Mouse (Mus musculus): Measurements from ENCODE around the gene Hoga1. TPM values are rescaled to one million over a fixed set of nuclear protein-coding genes. Genes with fewer than 3 reads are reported as not detected.

Hoga1 gene
- not detected for total RNA-seq (2023)

DNA sequence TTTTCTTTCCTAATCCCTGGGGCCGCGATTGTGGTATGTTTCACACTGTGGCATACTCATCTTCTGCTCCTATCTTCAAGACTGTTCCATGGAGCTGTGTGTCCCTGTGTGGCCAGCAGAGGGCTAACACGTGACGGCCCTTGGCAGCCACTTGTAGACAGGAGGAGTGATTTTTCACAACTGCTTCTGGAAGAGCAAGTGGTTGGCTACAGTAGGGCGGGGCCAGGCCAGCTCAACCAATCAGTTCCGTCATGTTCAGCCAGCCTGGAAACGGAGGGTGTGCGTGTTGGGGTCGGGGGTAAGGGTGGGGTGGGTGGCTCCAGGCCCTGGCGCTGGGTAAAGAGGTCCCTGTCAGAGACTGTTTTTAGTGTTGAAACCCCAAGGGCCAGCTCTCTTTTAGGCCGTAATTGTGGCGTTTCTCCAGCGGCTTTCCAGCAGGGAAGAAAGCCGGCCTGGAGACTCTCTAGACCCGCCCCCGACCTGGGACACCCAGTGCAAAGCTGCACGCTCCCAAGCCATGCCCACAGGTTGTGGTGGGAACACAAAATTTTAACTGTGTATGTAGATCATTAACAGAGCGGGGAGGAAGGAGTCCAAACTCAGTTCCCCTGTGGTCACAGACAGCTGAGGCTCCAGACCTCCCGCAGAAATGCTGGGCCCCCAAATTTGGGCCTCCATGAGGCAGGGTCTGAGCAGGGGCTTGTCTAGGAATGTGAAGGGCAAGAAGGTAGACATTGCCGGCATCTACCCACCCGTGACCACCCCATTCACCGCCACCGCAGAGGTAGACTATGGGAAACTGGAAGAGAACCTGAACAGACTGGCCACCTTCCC, at the start of gene Hoga1:
Gene Hoga1 (plus strand): TSS at position 342 of the 834 bp plus-strand sequence.

DNA sequence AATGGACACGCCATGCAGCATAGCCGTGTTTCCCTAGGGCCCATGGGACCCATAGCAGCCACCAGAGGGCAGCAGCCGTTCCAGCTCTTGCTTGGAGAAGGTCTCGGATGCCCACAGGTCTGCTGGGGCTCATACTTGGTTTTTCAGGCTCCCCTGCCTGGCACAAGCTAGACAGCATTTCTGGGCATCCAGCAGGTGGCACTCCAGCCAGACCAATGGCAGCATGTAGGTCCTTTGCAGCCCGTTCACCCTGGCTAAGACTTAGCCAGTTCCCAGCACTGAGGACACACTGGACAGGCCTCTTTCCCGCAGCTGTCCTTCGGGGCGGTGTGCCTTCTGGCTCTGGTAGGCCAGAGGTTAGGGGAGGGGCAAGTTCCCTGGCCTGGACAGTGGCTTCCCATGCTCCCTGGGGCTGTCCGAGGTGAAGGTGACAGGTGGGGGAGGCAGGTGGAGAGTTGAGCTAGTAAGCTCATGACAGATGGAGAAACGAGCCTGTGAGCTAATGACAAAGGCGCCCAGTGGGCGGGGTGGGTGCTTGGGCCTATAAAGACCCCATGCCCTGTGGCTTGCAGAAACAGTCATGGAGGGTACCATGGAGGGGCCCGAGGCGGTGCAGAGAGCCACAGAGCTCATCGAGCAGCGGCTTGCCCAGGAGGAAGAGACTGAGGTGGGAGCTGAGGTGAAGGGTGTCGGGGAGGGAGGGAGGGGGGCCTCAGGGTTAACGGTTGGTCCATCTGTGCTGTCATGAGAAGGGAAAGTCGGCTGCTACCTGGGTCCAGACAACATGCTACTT, 9.8 kb upstream of the Hoga1 start, which contains the start of gene Ankrd2:
Gene Ankrd2 (plus strand): TSS at position 545 of the 793 bp plus-strand sequence.

DNA sequence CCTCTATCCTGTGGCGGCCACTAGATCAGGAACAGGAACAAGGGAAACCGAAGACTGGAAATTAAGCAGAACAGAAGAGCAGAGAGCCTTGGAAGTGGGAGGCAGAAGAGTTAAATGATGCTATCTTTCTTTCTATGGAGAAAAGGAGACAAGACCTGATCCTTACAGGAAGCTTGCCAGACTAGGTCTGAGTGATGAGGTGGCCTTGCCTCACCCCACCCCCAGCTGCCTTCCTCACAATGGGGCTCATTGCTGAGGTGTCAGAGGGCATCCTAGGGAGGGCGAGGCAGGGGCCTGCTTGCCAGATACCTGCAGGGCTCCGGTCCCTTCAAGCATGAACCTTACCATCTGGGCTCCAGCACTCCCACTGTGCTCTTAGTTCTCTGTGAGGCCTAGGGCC, 6.5 kb downstream of the Hoga1 start, which contains the start of gene 4933411K16Rik:
Gene 4933411K16Rik (plus strand): TSS at position 301 of the 400 bp plus-strand sequence.

DNA sequence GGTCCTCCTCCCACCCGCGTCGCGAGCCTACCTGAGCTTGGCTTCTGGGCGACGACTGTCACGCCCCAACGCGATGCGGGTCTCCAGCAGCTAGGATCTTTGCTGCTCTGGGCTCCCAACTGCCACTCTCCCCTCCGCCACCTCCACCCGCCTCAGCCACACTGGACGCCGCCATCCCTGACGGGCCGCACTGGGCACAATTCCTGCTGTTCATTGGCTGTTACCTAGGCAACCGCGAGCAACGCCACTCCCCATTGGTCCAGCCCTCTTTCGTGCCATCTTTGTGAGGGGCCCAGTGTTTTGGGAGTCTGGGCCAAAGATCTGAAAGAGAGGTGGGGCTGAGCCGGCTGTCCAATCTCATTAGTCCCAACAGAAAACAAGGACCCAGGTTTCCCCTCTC, 40.8 kb downstream of the Hoga1 start, which contains the start of gene Morn4:
Gene Morn4 (minus strand): TSS at position 192 of the 400 bp plus-strand sequence.

DNA sequence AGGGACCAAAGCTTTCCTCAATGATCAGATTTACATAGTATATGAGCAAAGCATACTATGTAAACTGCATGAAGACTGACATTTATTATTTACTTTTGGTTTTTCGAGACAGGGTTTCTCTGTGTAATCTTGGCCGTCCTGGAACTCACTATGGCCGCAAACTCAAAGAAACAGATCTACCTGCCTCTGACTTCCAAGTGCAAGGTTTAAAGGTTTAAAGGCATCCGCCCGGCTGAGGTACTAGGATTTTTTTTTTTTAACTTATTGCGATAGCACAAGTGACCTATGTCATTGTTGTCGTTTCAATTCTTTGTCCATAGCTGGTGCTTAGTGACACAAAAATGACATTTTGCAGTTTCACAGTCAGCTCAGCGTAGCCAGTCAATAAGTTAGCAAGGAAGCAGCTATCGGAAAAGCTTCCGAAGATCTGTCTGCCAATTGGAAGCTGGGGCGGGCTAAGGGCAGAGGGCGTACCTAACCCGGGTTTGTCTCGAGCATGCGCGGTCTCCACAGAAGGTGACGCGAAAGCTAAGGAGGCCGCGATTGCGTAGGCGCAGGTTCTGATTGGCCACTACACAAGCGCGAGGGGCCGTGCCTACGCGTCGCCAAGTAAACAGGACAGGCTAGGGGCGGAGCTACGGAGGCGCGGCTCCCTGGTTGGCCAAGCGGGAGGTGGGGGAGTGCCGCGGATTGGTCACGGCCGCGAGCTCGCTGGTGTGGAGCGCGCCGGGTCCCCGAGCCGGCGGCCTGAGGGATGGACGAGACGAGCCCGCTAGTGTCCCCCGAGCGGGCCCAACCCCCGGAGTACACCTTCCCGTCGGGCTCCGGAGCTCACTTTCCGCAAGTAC, 44.6 kb downstream of the Hoga1 start, which contains the start of gene Pi4k2a:
Gene Pi4k2a (plus strand): TSS at position 723 of the 848 bp plus-strand sequence.

Other genes with a start within 250 kb of the Hoga1 start
- 10 to 100 TPM; 55.5 to 56.3 TPM for gene Arhgap19, start 243.6 kb upstream of the Hoga1 start, total RNA-seq (2023)
- 10 to 100 TPM; 28.8 to 35.0 TPM for gene Frat1, start 215.6 kb upstream of the Hoga1 start, total RNA-seq (2023)
- gene Frat2, start 197.5 kb upstream of the Hoga1 start, total RNA-seq (2023) = 10 to 100 TPM; 47.9 to 48.6 TPM
- 10 to 100 TPM; 11.7 to 12.0 TPM for gene Rrp12, start 149.4 kb upstream of the Hoga1 start, total RNA-seq (2023)
- gene Pgam1, start 133.7 kb upstream of the Hoga1 start, total RNA-seq (2023) = 100 to 1,000 TPM; 335 to 350 TPM
- 10 to 100 TPM; 12.7 to 15.1 TPM for gene Exosc1, start 112.2 kb upstream of the Hoga1 start, total RNA-seq (2023)
- gene Zdhhc16, start 112.1 kb upstream of the Hoga1 start, total RNA-seq (2023) = 10 to 100 TPM; 31.4 to 34.2 TPM
- gene Mms19, start 64.5 kb upstream of the Hoga1 start, total RNA-seq (2023) = 10 to 100 TPM; 33.8 to 41.6 TPM
- 10 to 100 TPM; 32.2 to 38.0 TPM for gene Ubtd1, start 63.8 kb upstream of the Hoga1 start, total RNA-seq (2023)
- gene Ankrd2, start 9.6 kb upstream of the Hoga1 start, total RNA-seq (2023) = under 1 TPM in 1 of 2 experiments, not detected in 1; 0.33 TPM
- not detected for gene 4933411K16Rik, start 6.6 kb downstream of the Hoga1 start, total RNA-seq (2023)
- not detected for gene Morn4, start 40.7 kb downstream of the Hoga1 start, total RNA-seq (2023)
- gene Pi4k2a, start 44.9 kb downstream of the Hoga1 start, total RNA-seq (2023) = 10 to 100 TPM; 37.7 to 39.8 TPM
- 1 to 10 TPM in 1 of 2 experiments, under 1 TPM in 1; 0.99 to 1.3 TPM for gene Avpi1, start 83.4 kb downstream of the Hoga1 start, total RNA-seq (2023)
- gene Marveld1, start 101.8 kb downstream of the Hoga1 start, total RNA-seq (2023) = 10 to 100 TPM; 14.1 to 15.0 TPM
- 10 to 100 TPM; 74.3 to 87.5 TPM for gene Zfyve27, start 118.3 kb downstream of the Hoga1 start, total RNA-seq (2023)
- gene Sfrp5, start 156.6 kb downstream of the Hoga1 start, total RNA-seq (2023) = not detected
- gene Golga7b, start 202.0 kb downstream of the Hoga1 start, total RNA-seq (2023) = not detected

All from neutrophil, adult 59 days (primary cell).